Mouse (Mus musculus): ENCODE data around the gene Polr2g.

The Polr2g gene

DNA sequence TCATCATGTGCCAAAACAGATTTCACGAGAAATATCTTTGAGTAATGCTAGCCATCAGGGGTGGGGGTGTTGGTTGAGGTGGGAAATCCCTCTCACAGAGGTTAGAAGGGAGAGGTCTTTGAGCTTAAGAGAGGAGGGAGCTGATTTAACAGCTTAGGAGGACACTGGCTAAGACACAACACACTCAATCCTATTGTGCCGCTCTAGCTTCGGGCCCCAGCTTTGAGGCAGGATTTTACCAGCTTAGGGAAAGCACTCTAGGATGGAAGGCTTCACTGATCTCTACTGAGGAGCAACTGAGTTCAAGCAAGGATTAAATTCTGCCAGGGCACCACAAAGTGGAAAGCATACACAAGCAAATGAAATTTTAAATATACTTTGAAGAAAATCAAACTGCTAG is 18.6 kb upstream of the Polr2g start:
- DNase-seq: no peak

DNA sequence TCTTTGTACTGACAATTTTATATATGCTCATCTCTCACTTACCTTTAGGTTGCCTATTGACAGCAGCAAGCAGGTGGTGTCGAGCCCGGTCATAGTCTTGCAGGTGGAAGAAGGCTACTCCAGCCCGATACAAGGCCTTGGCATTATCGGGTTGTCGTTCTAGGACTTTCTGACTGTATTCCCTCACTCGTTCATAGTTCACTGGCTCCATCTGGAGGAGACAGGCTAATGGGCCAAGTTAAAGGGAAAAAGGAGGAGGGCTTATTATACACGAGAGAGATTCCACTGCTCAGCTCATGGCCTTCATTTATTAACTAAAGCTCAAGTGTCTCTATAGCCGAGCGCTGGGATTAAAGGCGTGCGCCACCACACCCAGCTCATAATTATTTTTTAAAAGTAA is 17.4 kb upstream of the Polr2g start:
- DNase-seq: peak; percentile 61

GRCm38 (mm10) chr19:8806810-8807209 is 8.4 kb upstream of the Polr2g start:
- DNase-seq: no peak

GRCm38 (mm10) chr19:8803879-8804660 is 5.7 kb upstream of the Polr2g start:
- DNase-seq: no peak

- no peak for DNase-seq
These were observed 4.9 kb upstream of the Polr2g start for GRCm38 (mm10) chr19:8803204-8803780.

DNA sequence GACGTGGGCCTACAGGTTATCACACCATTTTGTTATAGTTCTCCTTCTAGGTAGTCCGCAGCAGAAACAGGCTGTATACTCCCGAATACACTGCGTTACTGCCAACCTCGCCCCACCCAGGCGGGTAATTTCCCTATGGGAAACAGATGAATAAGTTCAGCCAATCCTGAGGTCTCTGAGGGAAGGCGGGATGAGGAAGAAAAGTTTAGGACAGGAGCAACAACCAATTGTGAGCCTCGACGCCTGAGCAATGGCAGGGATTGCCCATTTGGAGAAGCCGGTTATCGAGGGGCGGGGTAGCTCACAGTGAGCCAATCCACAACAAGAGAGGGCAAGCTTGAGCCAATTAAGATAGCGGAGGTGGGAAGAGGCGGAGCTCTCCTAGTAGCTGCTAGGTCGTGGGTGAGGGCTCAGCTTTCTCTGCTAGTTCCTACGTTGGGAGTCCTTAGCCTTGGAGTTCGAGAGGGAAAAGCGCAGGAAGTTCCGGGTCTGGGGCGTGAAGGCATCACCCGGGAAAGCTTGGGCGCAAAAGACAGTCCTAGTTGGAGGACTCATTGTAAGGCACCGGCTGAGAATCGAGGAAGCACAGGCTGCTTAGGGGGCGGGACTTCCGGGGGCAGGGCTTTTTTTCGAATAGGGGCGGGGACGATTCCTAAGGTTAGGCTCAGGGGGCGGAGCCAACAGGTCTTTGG is 3.9 kb upstream of the Polr2g start, which contains the start of gene Zbtb3:
Gene Zbtb3 (plus strand): TSS at position 426 of the 692 bp plus-strand sequence.
- peak; percentile 97 for DNase-seq

DNA sequence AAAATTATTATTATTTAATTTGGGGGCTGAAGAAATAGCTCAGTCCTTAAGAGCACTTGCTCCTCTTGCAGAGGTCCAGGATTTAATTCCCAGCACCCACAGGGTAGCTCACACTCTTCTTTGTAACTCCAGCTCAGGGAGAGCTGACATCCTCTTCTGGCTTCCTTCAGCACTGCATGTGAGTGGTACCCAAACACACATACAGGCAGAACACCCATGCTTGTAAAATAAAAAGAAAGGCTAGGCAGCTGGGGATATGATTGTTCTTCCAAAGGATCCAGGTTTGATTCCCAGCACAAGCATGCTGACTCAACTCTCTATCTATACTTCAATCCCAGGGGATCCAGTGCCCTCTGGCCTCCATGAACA is 554 bp upstream of the Polr2g start:
- no peak for DNase-seq

DNA sequence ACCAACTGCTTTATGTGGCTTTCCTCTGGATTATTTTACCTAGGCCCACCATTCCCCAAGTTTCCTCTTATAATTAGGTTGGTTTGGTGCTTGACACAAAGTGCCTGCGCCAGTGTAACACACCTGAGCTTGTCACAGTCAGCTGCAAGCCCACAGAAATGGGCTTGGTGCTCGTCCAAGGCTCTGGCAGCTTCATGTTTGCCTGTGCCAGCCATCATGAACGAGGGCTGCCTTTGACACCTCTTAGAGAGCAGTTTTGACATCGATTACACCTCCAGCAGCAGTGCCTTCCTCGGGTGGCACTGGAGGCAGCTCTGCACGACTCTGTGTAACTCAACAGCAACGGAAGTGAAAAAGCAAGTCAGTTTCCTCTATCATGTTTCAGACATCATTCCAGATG is 8.2 kb downstream of the Polr2g start:
- no peak for DNase-seq

- DNase-seq: no peak
These were observed 9.2 kb downstream of the Polr2g start for GRCm38 (mm10) chr19:8789171-8789570.

GRCm38 (mm10) chr19:8788521-8788920 is 9.9 kb downstream of the Polr2g start:
- DNase-seq: no peak

- peak; percentile 96 for DNase-seq
These were observed 12.2 kb downstream of the Polr2g start, which contains the start of gene Taf6l for GRCm38 (mm10) chr19:8786008-8786781. Gene Taf6l, minus strand, starts transcription at chr19:8786417.

DNA sequence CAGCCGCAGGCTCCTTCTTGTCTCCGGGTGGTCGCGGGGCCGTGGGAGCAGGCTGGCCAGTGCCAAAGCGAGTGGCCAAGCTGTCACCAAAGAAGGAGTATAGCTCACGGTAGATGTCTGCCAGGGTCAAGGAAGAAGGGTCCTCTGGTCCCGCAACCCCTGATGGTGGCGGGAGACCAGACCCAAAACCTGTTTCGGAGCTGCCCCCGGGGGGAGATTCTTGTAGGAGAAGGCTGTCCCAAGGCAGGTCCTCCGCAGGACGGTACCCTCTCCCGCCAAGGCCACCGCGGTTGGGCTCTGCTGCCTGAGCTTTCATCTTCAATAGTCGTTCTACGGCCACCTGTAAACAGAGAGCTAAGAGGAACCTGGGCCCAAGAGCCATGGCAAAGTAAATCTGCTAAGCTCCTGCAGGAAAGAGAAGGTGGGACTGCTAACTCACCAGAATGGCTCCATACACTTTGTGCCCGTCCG is 23.4 kb downstream of the Polr2g start:
- no peak for DNase-seq

GRCm38 (mm10) chr19:8774086-8774835 is 24.1 kb downstream of the Polr2g start, which contains the start of gene Tmem179b:
Gene Tmem179b, minus strand, starts transcription at chr19:8774467.
- DNase-seq: peak; percentile 96

- no peak for DNase-seq
These were observed 25.0 kb downstream of the Polr2g start for GRCm38 (mm10) chr19:8773409-8773808.

GRCm38 (mm10) chr19:8772996-8773395 is 25.4 kb downstream of the Polr2g start:
- DNase-seq: no peak

- DNase-seq: peak; percentile 89
These were observed 27.7 kb downstream of the Polr2g start, which contains the start of gene Tmem223 for GRCm38 (mm10) chr19:8770567-8771270. Gene Tmem223, plus strand, starts transcription at chr19:8770996.

DNA sequence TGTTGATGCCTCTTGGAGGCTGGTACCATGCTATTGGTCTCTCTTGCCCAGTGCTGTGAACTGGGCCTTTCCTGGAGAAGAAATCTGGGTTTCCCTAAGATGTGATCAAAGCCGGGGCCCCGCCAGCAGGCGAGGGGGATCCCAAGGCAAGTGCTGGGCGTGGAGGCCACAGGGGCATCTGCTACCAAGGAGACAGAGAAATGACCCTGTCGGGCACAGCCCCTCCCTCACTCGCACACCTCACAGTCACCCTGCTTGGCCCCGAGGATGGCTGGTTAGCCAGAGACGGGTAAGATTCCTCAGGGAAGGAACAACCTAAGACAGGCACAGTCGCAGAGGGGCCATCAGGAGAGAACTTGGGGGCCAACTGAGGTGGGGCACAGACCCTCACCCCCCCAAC is 32.8 kb downstream of the Polr2g start:
- no peak for DNase-seq

GRCm38 (mm10) chr19:8763276-8763675 is 35.1 kb downstream of the Polr2g start:
- no peak for DNase-seq

GRCm38 (mm10) chr19:8760757-8761156 is 37.6 kb downstream of the Polr2g start:
- DNase-seq: no peak

DNA sequence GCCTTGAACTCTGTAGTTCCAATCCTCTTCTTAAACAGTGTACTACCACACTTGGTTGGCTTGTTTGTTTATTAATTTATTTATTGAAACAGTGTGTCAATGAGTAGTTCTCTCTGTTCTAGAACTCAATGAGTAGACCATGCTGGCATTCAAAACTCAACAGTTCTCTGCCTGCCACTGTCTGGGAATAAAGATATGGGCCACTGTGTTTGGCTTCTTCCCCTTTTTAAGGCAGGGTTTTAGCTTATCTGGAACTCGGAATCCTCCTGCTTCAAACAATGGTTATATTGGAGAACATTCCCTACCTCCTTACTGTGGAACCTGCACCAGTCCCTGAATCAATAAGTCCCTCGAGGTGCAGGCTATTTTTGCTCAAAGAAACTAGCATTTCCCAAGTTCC is 39.5 kb downstream of the Polr2g start:
- no peak for DNase-seq

- no peak for DNase-seq
These were observed 40.8 kb downstream of the Polr2g start for GRCm38 (mm10) chr19:8757471-8757998.
